Mouse (Mus musculus): ENCODE results near the gene Trpv4.

GRCm38 (mm10) chr5:114590043-114590913 is 67.9 kb downstream of the Trpv4 start:
- no peak for TF ChIP-seq CTCF (IDR thresholded peaks at IDR 0.05; ENCODE audit: borderline replicate concordance, control insufficient read depth, extremely low read depth, insufficient read depth, low read length, poor library complexity)
- no peak for TF ChIP-seq POLR2A (IDR thresholded peaks at IDR 0.05; ENCODE audit: control insufficient read depth, extremely low read depth, insufficient read depth, low read length, poor library complexity)
